Mouse (Mus musculus) MEL (cell line): ENCODE measurements around the gene Suox. TPM values are rescaled to one million over a fixed set of nuclear protein-coding genes. Genes with fewer than 3 reads are reported as not detected.
"Not testable (repeated sequence)": the region's sequence is repeated elsewhere in the genome, so short reads cannot be mapped to it uniquely, and the experiment has no call there.

Experiments
- DNase-seq: peaks from one replicate; pipeline ENCODE4 v3.0.0; 2011; ENCODE audit warnings: low read depth, low spot score
- H3K27ac ChIP-seq: 2 replicates; pipeline ENCODE4 v1.5.1; 2012; ENCODE audit warnings: low read depth, mild to moderate bottlenecking, control low read depth, low read length, moderate library complexity; ENCODE audit not compliant: control insufficient read depth
- H3K27me3 ChIP-seq, 2 experiments: fragments of 150-350 bp in 1 of 2; sonication (generic) in 1 of 2; 2 replicates each; pipeline ENCODE4 v1.6.1; 2012; ENCODE audit warnings: low read length in 2 of 2, mild to moderate bottlenecking in 2 of 2, improper control_type of control experiment in 1 of 2, moderate library complexity in 1 of 2; ENCODE audit not compliant: insufficient read depth in 2 of 2, control insufficient read depth in 1 of 2
- H3K36me3 ChIP-seq, 2 experiments: 2 replicates each; pipeline ENCODE4 v1.6.1; 2012 to 2014; ENCODE audit warnings: low read length in 2 of 2, improper control_type of control experiment in 1 of 2, inconsistent platforms in 1 of 2, mild to moderate bottlenecking in 1 of 2; ENCODE audit not compliant: insufficient read depth in 2 of 2, control insufficient read depth in 1 of 2
- H3K4me1 ChIP-seq, 2 experiments: fragments of 150-350 bp in 1 of 2; sonication (generic) in 1 of 2; 2 replicates each; pipeline ENCODE4 v1.6.1; 2012; ENCODE audit warnings: low read length in 2 of 2, improper control_type of control experiment in 1 of 2, mild to moderate bottlenecking in 1 of 2; ENCODE audit not compliant: insufficient read depth in 2 of 2, control insufficient read depth in 1 of 2
- H3K4me3 ChIP-seq, 2 experiments: fragments of 150-350 bp in 1 of 2; sonication (generic) in 1 of 2; 2 replicates each; pipeline ENCODE4 v1.5.1; 2012; ENCODE audit warnings: low read depth in 2 of 2, low read length in 2 of 2, mild to moderate bottlenecking in 2 of 2, moderate library complexity in 2 of 2, control low read depth in 1 of 2, improper control_type of control experiment in 1 of 2; ENCODE audit not compliant: control insufficient read depth in 1 of 2, insufficient read depth in 1 of 2
- H3K79me2 ChIP-seq: 2 replicates; pipeline ENCODE4 v1.6.1; 2012; ENCODE audit warnings: mild to moderate bottlenecking, low read length, moderate library complexity; ENCODE audit not compliant: control insufficient read depth, poor library complexity, insufficient read depth
- H3K9ac ChIP-seq: 2 replicates; pipeline ENCODE4 v1.6.1; 2012; ENCODE audit warnings: low read depth, mild to moderate bottlenecking, control low read depth, low read length, moderate library complexity; ENCODE audit not compliant: control insufficient read depth, poor library complexity, severe bottlenecking
- H3K9me3 ChIP-seq: fragments of 150-350 bp; sonication (generic); replicated peaks from 2 replicates; pipeline ENCODE4 v1.6.1; 2012; ENCODE audit warnings: mild to moderate bottlenecking, low read length, improper control_type of control experiment, moderate library complexity; ENCODE audit not compliant: insufficient read depth
- CHD1 ChIP-seq: IDR thresholded peaks from 2 replicates; pipeline ENCODE4 v1.6.1; 2012; ENCODE audit warnings: low read depth, mild to moderate bottlenecking, inconsistent platforms, low read length, improper control_type of control experiment
- CHD2 ChIP-seq: IDR thresholded peaks from 2 replicates; pipeline ENCODE4 v1.6.1; 2011; ENCODE audit warnings: low read length, improper control_type of control experiment
- EP300 ChIP-seq, 2 experiments: IDR thresholded peaks; 2 replicates each; pipeline ENCODE4 v1.6.1; 2011; ENCODE audit warnings: improper control_type of control experiment in 2 of 2, low read length in 2 of 2, low read depth in 1 of 2, mild to moderate bottlenecking in 1 of 2
- GATA1 ChIP-seq: IDR thresholded peaks from 2 replicates; pipeline ENCODE4 v1.6.1; 2011; ENCODE audit warnings: low read depth, low read length, improper control_type of control experiment
- MAFK ChIP-seq: IDR thresholded peaks from 2 replicates; pipeline ENCODE4 v1.6.1; 2011; ENCODE audit warnings: low read depth, mild to moderate bottlenecking, low read length, improper control_type of control experiment, borderline replicate concordance
- MAX ChIP-seq: IDR thresholded peaks from 2 replicates; pipeline ENCODE4 v1.6.1; 2011; ENCODE audit warnings: low read length, improper control_type of control experiment
- MAZ ChIP-seq: IDR thresholded peaks from 2 replicates; pipeline ENCODE4 v1.6.1; 2012; ENCODE audit warnings: low read depth, mild to moderate bottlenecking, inconsistent platforms, low read length, improper control_type of control experiment
- MYC ChIP-seq: IDR thresholded peaks from 2 replicates; pipeline ENCODE4 v1.6.1; 2011; ENCODE audit warnings: low read depth, mild to moderate bottlenecking, low read length, improper control_type of control experiment, moderate library complexity
- POLR2A ChIP-seq, 2 experiments: IDR thresholded peaks; 2 replicates each; pipeline ENCODE4 v1.6.1; 2011 to 2012; ENCODE audit warnings: low read length in 2 of 2, mild to moderate bottlenecking in 2 of 2, control low read depth in 1 of 2, improper control_type of control experiment in 1 of 2, low read depth in 1 of 2, moderate library complexity in 1 of 2; ENCODE audit not compliant: control insufficient read depth in 1 of 2, insufficient read depth in 1 of 2, poor library complexity in 1 of 2
- POLR2AphosphoS2 ChIP-seq: IDR thresholded peaks from 2 replicates; pipeline ENCODE4 v1.6.1; 2011; ENCODE audit warnings: low read length, improper control_type of control experiment
- TBP ChIP-seq: IDR thresholded peaks from 2 replicates; pipeline ENCODE4 v1.8.0; 2011; ENCODE audit warnings: low read depth, low read length, improper control_type of control experiment
- TCF12 ChIP-seq: IDR thresholded peaks from 2 replicates; pipeline ENCODE4 v1.6.1; 2014; ENCODE audit warnings: low read depth, mild to moderate bottlenecking, inconsistent platforms, low read length, improper control_type of control experiment, moderate library complexity
- UBTF ChIP-seq: IDR thresholded peaks from 2 replicates; pipeline ENCODE4 v1.6.1; 2012; ENCODE audit warnings: low read depth, mild to moderate bottlenecking, inconsistent platforms, low read length, improper control_type of control experiment, moderate library complexity, borderline replicate concordance; ENCODE audit not compliant: insufficient read depth
- USF1 ChIP-seq: IDR thresholded peaks from 2 replicates; pipeline ENCODE4 v1.6.1; 2014; ENCODE audit warnings: low read depth, mild to moderate bottlenecking, inconsistent platforms, low read length, improper control_type of control experiment, moderate library complexity
- ZMIZ1 ChIP-seq: IDR thresholded peaks from 2 replicates; pipeline ENCODE4 v1.6.1; 2012; ENCODE audit warnings: low read depth, mild to moderate bottlenecking, inconsistent platforms, low read length, improper control_type of control experiment, moderate library complexity
- polyA plus RNA-seq, 2 experiments: library from polyadenylated mRNA; stranded (reverse) in 1 of 2; unstranded in 1 of 2; fragments of >175 nt in 1 of 2; fragments of >200 nt in 1 of 2; gene quantifications; 2 replicates each; pipeline versions ENCODE4 v1.2.1 to v1.2.4; 2012; ENCODE audit warnings: low replicate concordance in 2 of 2, low read depth in 1 of 2; ENCODE audit not compliant: insufficient read length in 2 of 2, insufficient read depth in 1 of 2, missing spikeins in 1 of 2
- total RNA-seq: library from RNA; depleted of rRNA; stranded (reverse); fragments of 300-350 nt; gene quantifications from 2 replicates; pipeline ENCODE4 v1.2.3, GENCODE M21; 2012

Gene Suox
- total and polyA plus RNA-seq, 3 experiments: 4.7 to 7.2 TPM; not detected in 1

GRCm38 (mm10) chr10:128625287-128625894 is 48.5 kb downstream of the Suox start (continued):
- TF ChIP-seq GATA1 (peak; percentile 74; the same call in 1 of the 2 replicates), UBTF (no peak), USF1 (no peak), MAFK (no peak), CHD1 (peak; percentile 90; the same call in 1 of the 2 replicates), EP300 (IDR thresholded peaks at IDR 0.05; ENCODE audit: low read depth in 1 of 2, low read length in 2 of 2) (no peak), MYC (no peak), TCF12 (peak; percentile 29; the same call in 1 of the 2 replicates), POLR2AphosphoS2 (peak; percentile 97), MAZ (no peak)

GRCm38 (mm10) chr10:128623106-128623613 is 50.7 kb downstream of the Suox start:
- peak; percentile 50 for DNase-seq
- TF ChIP-seq POLR2A (IDR thresholded peaks at IDR 0.05; ENCODE audit: control insufficient read depth in 1 of 2, insufficient read depth in 1 of 2, low read depth in 1 of 2, low read length in 2 of 2, poor library complexity in 1 of 2) (peak in 1 of 2 experiments; percentile 67; a peak in 2 of 4 replicates), ZMIZ1 (peak; percentile 38), POLR2AphosphoS2 (peak; percentile 82)
- H3K9me3 ChIP-seq, H3K9ac ChIP-seq, H3K4me3 ChIP-seq, H3K27ac ChIP-seq, H3K27me3 ChIP-seq: not testable (repeated sequence)
- H3K79me2 ChIP-seq: peaks cover 14% of the 10 kb centered on the region
- H3K4me1 ChIP-seq: peaks cover 0 to 17% of the 10 kb centered on the region in 2 experiments; a peak in 2 of 4 replicates
- H3K36me3 ChIP-seq: peaks cover 7 to 18% of the 10 kb centered on the region in 2 experiments

GRCm38 (mm10) chr10:128622702-128623101 is 51.2 kb downstream of the Suox start:
- Histone ChIP-seq H3K27me3 (no peaks in the 10 kb centered on the region), H3K27ac (no peak overlapping the region), H3K4me1 (peaks cover 0 to 15% of the 10 kb centered on the region in 2 experiments; a peak in 2 of 4 replicates), H3K9me3 (no peaks in the 10 kb centered on the region), H3K36me3 (peaks cover 7 to 18% of the 10 kb centered on the region in 2 experiments), H3K9ac (no peak overlapping the region), H3K79me2 (peaks cover 14% of the 10 kb centered on the region), H3K4me3 (no peak overlapping the region)
- DNase-seq: peak; percentile 69
- no peak for TF ChIP-seq MAX
- no peak for TF ChIP-seq MAZ
- peak; percentile 78; the same call in 1 of the 2 replicates for TF ChIP-seq ZMIZ1
- TF ChIP-seq POLR2AphosphoS2: peak; percentile 55; the same call in 1 of the 2 replicates
- no peak for TF ChIP-seq CHD2
- TF ChIP-seq TBP: 0 out of 2 replicates have a peak, but pooled peaks have one; percentile 24
- TF ChIP-seq POLR2A (IDR thresholded peaks at IDR 0.05; ENCODE audit: control insufficient read depth in 1 of 2, insufficient read depth in 1 of 2, low read depth in 1 of 2, low read length in 2 of 2, poor library complexity in 1 of 2): peak in 1 of 2 experiments; percentile 37; a peak in 2 of 4 replicates
